Mouse (Mus musculus) mouse trophoblast stem cell (cell line): ENCODE data around the gene Gm21961.
"Not testable (repeated sequence)": the region's sequence is repeated elsewhere in the genome, so short reads cannot be mapped to it uniquely, and the experiment has no call there.

Experiments
- in situ Hi-C, 2 experiments: fragments of 300-500 bp; cut with MseI, MboI; formaldehyde crosslinking; loops; 2 replicates in 1 of 2; 3 replicates in 1 of 2; pipeline ENCODE4 v1.15.1; 2025

Gm21961 gene

DNA sequence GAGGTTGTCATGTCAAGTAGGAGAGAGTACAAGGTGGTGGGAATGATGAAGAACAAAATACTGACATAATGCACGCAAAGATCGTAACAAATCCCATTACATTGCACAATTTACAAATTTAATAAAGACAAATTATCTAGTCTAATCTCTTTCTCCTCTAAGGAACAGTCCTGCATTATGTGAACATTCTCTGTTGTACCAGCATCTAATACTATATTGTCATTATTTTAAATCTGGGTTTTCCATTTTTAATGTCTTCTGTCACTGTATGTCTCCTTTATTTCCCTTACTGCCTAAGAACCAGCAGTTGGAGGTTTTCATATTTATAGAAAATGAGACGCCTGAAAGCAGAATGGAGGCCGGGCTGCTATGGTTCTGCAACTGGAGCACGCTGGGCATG is at the start of gene Gm21961:
Gene Gm21961 (minus strand): TSS at position 101 of the 400 bp plus-strand sequence.
- in situ Hi-C loops: no loop called here

- in situ Hi-C loops: no loop called here
Observed at GRCm38 (mm10) chr15:65041999-65042398, 27.3 kb upstream of the Gm21961 start.

GRCm38 (mm10) chr15:65039216-65039615 is 24.5 kb upstream of the Gm21961 start:
- in situ Hi-C loops: not testable (repeated sequence)

GRCm38 (mm10) chr15:65017971-65018370 is 3.3 kb upstream of the Gm21961 start:
- in situ Hi-C loops: no loop called here

DNA sequence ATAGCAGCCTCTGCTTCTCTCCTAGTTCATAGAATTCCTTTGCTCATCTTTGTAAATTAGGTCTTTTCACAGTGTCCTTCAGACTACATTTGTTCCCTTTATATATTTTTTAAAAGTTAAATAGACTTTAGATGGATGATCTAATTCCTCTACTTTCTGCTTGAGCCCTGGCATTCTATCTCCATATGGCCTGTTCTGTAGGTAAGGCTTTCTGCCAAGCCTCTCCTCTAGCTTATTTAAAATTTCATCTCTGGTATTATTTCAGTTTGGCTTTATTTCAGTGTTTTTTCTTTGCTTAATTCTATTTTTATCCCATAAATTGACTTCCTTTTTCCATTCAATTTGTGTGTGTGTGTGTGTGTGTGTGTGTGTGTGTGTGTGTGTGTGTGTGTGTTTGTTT is 8.5 kb downstream of the Gm21961 start:
- in situ Hi-C loops: no loop called here

DNA sequence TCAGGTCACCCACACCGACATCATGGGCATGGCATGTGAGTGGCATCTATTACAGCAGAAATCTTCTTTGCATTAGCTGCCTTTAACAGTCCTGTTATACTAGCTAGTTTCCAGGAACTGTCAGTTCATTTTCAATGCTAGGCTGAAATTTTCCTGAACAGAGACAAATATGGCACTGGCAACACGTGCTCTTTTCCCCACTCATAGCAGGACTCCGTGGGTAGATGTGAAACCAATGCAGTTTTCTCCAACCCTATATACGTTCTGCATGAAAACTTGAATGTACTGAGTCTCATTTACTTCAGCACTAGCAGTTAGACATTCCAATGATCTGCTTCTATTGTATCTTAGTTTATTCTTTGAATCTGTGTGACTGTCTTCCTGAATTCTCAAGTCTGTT is 20.2 kb downstream of the Gm21961 start:
- in situ Hi-C loops: no loop called here

- in situ Hi-C loops: no loop called here
Observed at GRCm38 (mm10) chr15:64979976-64980375, 34.7 kb downstream of the Gm21961 start.

- in situ Hi-C loops: no loop called here
Observed at GRCm38 (mm10) chr15:64976044-64976805, 38.5 kb downstream of the Gm21961 start.
